Mouse (Mus musculus): Measurements from ENCODE around the gene Adgrl2. TPM values are rescaled to one million over a fixed set of nuclear protein-coding genes. Genes with fewer than 3 reads are reported as not detected.

Gene Adgrl2
- polyA plus RNA-seq, 1 experiment from 2014 or later: 47.1 TPM

GRCm38 (mm10) chr3:148998661-148999060 is 8.3 kb upstream of the Adgrl2 start:
- no peaks in the 10 kb centered on the region for H3K27me3 ChIP-seq (ENCODE audit: control insufficient read depth, insufficient read depth, low read length)
- H3K36me3 ChIP-seq (ENCODE audit: control insufficient read depth, insufficient read depth, low read length): no peaks in the 10 kb centered on the region
- H3K4me1 ChIP-seq (ENCODE audit: control insufficient read depth in 2 of 2, insufficient read depth in 2 of 2, low read length in 2 of 2): no peaks in the 10 kb centered on the region
- H3K9ac ChIP-seq (ENCODE audit: low read length): no peak overlapping the region
- H3K27ac ChIP-seq (replicated peaks in 1 of 2; ENCODE audit: control insufficient read depth in 1 of 2, insufficient read depth in 1 of 2, low read depth in 2 of 2, low read length in 2 of 2): no peak overlapping the region
- no peak overlapping the region for H3K4me3 ChIP-seq (ENCODE audit: control insufficient read depth in 1 of 2, insufficient read depth in 1 of 2, low read depth in 1 of 2, low read length in 2 of 2)
- H3K4me2 ChIP-seq (ENCODE audit: low read length): no peak overlapping the region
- ATAC-seq (ENCODE audit: insufficient number of reproducible peaks, insufficient read depth, low FRiP score, low read depth): no peak
- WGBS: 63% methylated on average over 10 of the region's 10 CpGs
- H3K9me3 ChIP-seq (ENCODE audit: control insufficient read depth, low read length): no peaks in the 10 kb centered on the region

DNA sequence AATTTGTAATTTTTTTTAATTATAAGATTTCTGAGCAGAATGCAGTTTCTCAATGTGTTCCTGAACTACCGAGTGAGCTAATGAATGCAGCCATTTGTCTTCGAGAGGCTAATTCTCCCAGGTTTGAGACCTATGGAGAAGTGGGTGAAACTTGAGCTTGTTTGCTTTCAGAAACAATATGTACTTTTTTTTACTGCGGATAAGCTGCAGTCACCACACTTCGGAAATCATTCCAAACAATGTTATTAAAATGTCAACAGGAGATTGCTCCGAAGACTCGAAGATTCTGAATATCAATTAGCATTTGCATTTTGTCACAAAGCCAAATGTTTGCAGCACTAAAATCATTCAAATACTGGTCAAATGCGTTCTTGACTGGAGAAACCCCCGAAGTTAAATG is 701 bp upstream of the Adgrl2 start:
- peak overlapping the region; percentile 80 for H3K9ac ChIP-seq (ENCODE audit: low read length)

GRCm38 (mm10) chr3:148989818-148990530 is 381 bp downstream of the Adgrl2 start:
- H3K9me3 ChIP-seq (ENCODE audit: control insufficient read depth, low read length): no peaks in the 10 kb centered on the region
- under 1% methylated on average over 53 of the region's 68 CpGs for WGBS
- H3K27me3 ChIP-seq (ENCODE audit: control insufficient read depth, insufficient read depth, low read length): no peaks in the 10 kb centered on the region
- peak overlapping the region; percentile 92 to 99 for H3K27ac ChIP-seq (replicated peaks in 1 of 2; ENCODE audit: control insufficient read depth in 1 of 2, insufficient read depth in 1 of 2, low read depth in 2 of 2, low read length in 2 of 2)
- peak overlapping the region; percentile 68 to 69 for H3K4me3 ChIP-seq (ENCODE audit: control insufficient read depth in 1 of 2, insufficient read depth in 1 of 2, low read depth in 1 of 2, low read length in 2 of 2)
- H3K4me2 ChIP-seq (ENCODE audit: low read length): peak overlapping the region; percentile 78
- H3K4me1 ChIP-seq (ENCODE audit: control insufficient read depth in 2 of 2, insufficient read depth in 2 of 2, low read length in 2 of 2): peaks cover 2 to 19% of the 10 kb centered on the region in 2 experiments; a peak in 3 of 4 replicates
- peak overlapping the region; percentile 80 for H3K9ac ChIP-seq (ENCODE audit: low read length)
- no peaks in the 10 kb centered on the region for H3K36me3 ChIP-seq (ENCODE audit: control insufficient read depth, insufficient read depth, low read length)
- ATAC-seq (ENCODE audit: insufficient number of reproducible peaks, insufficient read depth, low FRiP score, low read depth): peak; percentile 80

More for the DNA sequence above, 701 bp upstream of the Adgrl2 start:
- Histone ChIP-seq H3K4me3 (ENCODE audit: control insufficient read depth in 1 of 2, insufficient read depth in 1 of 2, low read depth in 1 of 2, low read length in 2 of 2) (peak overlapping the region in 1 of 2 experiments; percentile 69; a peak in 3 of 4 replicates), H3K36me3 (ENCODE audit: control insufficient read depth, insufficient read depth, low read length) (no peaks in the 10 kb centered on the region), H3K4me2 (ENCODE audit: low read length) (peak overlapping the region; percentile 78), H3K4me1 (ENCODE audit: control insufficient read depth in 2 of 2, insufficient read depth in 2 of 2, low read length in 2 of 2) (peaks cover 2 to 11% of the 10 kb centered on the region in 2 experiments; a peak in 2 of 4 replicates), H3K27me3 (ENCODE audit: control insufficient read depth, insufficient read depth, low read length) (no peaks in the 10 kb centered on the region), H3K27ac (replicated peaks in 1 of 2; ENCODE audit: control insufficient read depth in 1 of 2, insufficient read depth in 1 of 2, low read depth in 2 of 2, low read length in 2 of 2) (peak overlapping the region in 1 of 2 experiments; percentile 99; a peak in 1 of 4 replicates), H3K9me3 (ENCODE audit: control insufficient read depth, low read length) (no peaks in the 10 kb centered on the region)
- ATAC-seq (ENCODE audit: insufficient number of reproducible peaks, insufficient read depth, low FRiP score, low read depth): no peak
- 15% methylated on average over 8 of the region's 8 CpGs for WGBS

- peaks cover 5 to 26% of the 10 kb centered on the region in 2 experiments for H3K4me1 ChIP-seq (ENCODE audit: control insufficient read depth in 2 of 2, insufficient read depth in 2 of 2, low read length in 2 of 2)
- no peaks in the 10 kb centered on the region for H3K9me3 ChIP-seq (ENCODE audit: control insufficient read depth, low read length)
- no peaks in the 10 kb centered on the region for H3K36me3 ChIP-seq (ENCODE audit: control insufficient read depth, insufficient read depth, low read length)
- under 1% methylated on average over 72 of the region's 75 CpGs for WGBS
- H3K4me3 ChIP-seq (ENCODE audit: control insufficient read depth in 1 of 2, insufficient read depth in 1 of 2, low read depth in 1 of 2, low read length in 2 of 2): peak overlapping the region; percentile 68 to 69
- H3K27me3 ChIP-seq (ENCODE audit: control insufficient read depth, insufficient read depth, low read length): no peaks in the 10 kb centered on the region
- peak overlapping the region; percentile 92 to 99 for H3K27ac ChIP-seq (replicated peaks in 1 of 2; ENCODE audit: control insufficient read depth in 1 of 2, insufficient read depth in 1 of 2, low read depth in 2 of 2, low read length in 2 of 2)
- peak overlapping the region; percentile 80 for H3K9ac ChIP-seq (ENCODE audit: low read length)
- H3K4me2 ChIP-seq (ENCODE audit: low read length): peak overlapping the region; percentile 78
- peak; percentile 84 for ATAC-seq (ENCODE audit: insufficient number of reproducible peaks, insufficient read depth, low FRiP score, low read depth)
Measured at GRCm38 (mm10) chr3:148988996-148989817, 1.1 kb downstream of the Adgrl2 start.

GRCm38 (mm10) chr3:148988293-148988995 is 1.9 kb downstream of the Adgrl2 start:
- H3K27ac ChIP-seq (replicated peaks in 1 of 2; ENCODE audit: control insufficient read depth in 1 of 2, insufficient read depth in 1 of 2, low read depth in 2 of 2, low read length in 2 of 2): peak overlapping the region; percentile 92 to 99
- no peak for ATAC-seq (ENCODE audit: insufficient number of reproducible peaks, insufficient read depth, low FRiP score, low read depth)
- WGBS: under 1% methylated on average over 72 of the region's 84 CpGs

DNA sequence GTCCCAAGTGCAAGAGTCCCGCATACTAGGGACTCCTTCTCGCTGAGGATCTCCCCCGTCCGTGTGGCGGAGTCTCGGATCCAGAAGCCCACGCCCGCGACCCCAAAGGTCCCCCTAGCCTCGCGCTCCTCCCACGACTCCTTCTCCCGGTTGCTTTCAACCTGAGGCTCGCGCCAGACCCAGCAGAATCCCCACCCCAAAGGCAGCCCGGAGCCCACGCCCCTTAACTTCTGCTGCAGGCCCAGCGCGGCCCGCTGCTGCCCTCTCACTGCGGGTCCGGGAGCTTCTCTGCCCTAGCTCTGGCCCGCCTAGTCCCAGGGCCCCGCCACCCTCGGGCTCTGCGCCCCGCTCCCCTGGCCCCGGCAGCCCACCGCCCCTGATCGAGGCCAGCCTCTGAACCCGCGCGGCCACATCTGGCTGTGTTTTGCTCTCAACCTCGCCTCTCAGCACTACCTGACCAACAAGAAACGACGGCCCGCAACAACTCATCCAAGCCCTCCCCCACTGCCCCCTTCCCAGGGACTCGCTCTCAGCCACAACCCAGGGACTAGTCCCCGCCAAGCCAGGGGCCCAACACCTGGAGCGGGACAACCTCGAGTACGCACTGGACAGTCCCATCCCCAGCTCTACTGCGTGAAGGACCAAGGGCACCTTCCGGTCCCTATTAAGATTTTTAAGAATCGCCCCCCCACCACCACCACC is 2.6 kb downstream of the Adgrl2 start:
- ATAC-seq (ENCODE audit: insufficient number of reproducible peaks, insufficient read depth, low FRiP score, low read depth): 0 out of 2 replicates have a peak, but pooled peaks have one; percentile 48

More at GRCm38 (mm10) chr3:148988293-148988995, 1.9 kb downstream of the Adgrl2 start:
- no peaks in the 10 kb centered on the region for H3K27me3 ChIP-seq (ENCODE audit: control insufficient read depth, insufficient read depth, low read length)
- H3K9me3 ChIP-seq (ENCODE audit: control insufficient read depth, low read length): no peaks in the 10 kb centered on the region
- peak overlapping the region; percentile 68 to 69 for H3K4me3 ChIP-seq (ENCODE audit: control insufficient read depth in 1 of 2, insufficient read depth in 1 of 2, low read depth in 1 of 2, low read length in 2 of 2)
- H3K4me2 ChIP-seq (ENCODE audit: low read length): peak overlapping the region; percentile 78
- H3K36me3 ChIP-seq (ENCODE audit: control insufficient read depth, insufficient read depth, low read length): no peaks in the 10 kb centered on the region
- H3K4me1 ChIP-seq (ENCODE audit: control insufficient read depth in 2 of 2, insufficient read depth in 2 of 2, low read length in 2 of 2): peaks cover 6 to 33% of the 10 kb centered on the region in 2 experiments
- H3K9ac ChIP-seq (ENCODE audit: low read length): peak overlapping the region; percentile 80

More for the DNA sequence above, 2.6 kb downstream of the Adgrl2 start:
- Histone ChIP-seq H3K9ac (ENCODE audit: low read length) (peak overlapping the region; percentile 80), H3K27ac (replicated peaks in 1 of 2; ENCODE audit: control insufficient read depth in 1 of 2, insufficient read depth in 1 of 2, low read depth in 2 of 2, low read length in 2 of 2) (peak overlapping the region; percentile 92 to 99), H3K4me3 (ENCODE audit: control insufficient read depth in 1 of 2, insufficient read depth in 1 of 2, low read depth in 1 of 2, low read length in 2 of 2) (peak overlapping the region; percentile 68 to 69), H3K4me2 (ENCODE audit: low read length) (peak overlapping the region; percentile 78), H3K27me3 (ENCODE audit: control insufficient read depth, insufficient read depth, low read length) (no peaks in the 10 kb centered on the region), H3K9me3 (ENCODE audit: control insufficient read depth, low read length) (no peaks in the 10 kb centered on the region), H3K4me1 (ENCODE audit: control insufficient read depth in 2 of 2, insufficient read depth in 2 of 2, low read length in 2 of 2) (peaks cover 6 to 40% of the 10 kb centered on the region in 2 experiments), H3K36me3 (ENCODE audit: control insufficient read depth, insufficient read depth, low read length) (no peaks in the 10 kb centered on the region)
- under 1% methylated on average over 45 of the region's 45 CpGs for WGBS

All from heart, embryonic 14.5 days (tissue).